ENCODE assay signal across 1 mouse cellular context in genomic region chr3:90122036-90122435, GRCm38 (mm10). TPM values are rescaled to one million over a fixed set of nuclear protein-coding genes. Genes with fewer than 3 reads are reported as not detected.
"Had no signal": no experiment of that assay in that cellular context is flagged by ENCODE, and none has a peak within 500 bp of the region (broad histone marks: within the 10 kb centered on the region; RNA-seq: fewer than 3 reads in every experiment).

No protein-coding gene starts in this region.

RNA-seq across cellular contexts. Expression of gene Nup210l, which starts 18.1 kb away (rescaled TPM):
- total RNA-seq: megakaryocyte-erythroid progenitor cell, adult 5-6 weeks had no signal
